Mouse (Mus musculus) kidney, adult 9 months (tissue): ENCODE measurements around the gene Ncr1.
"Not testable (repeated sequence)": the region's sequence is repeated elsewhere in the genome, so short reads cannot be mapped to it uniquely, and the experiment has no call there.

Experiments
- DNase-seq: peaks from one replicate; pipeline ENCODE4 v3.0.0; 2022

Gene Ncr1

GRCm38 (mm10) chr7:4337509-4337908, at the start of gene Ncr1:
TSS of gene Ncr1 (plus strand) at chr7:4337724.
- no peak for DNase-seq

- no peak for DNase-seq
Measured at GRCm38 (mm10) chr7:4292638-4293037, 44.9 kb upstream of the Ncr1 start.

DNA sequence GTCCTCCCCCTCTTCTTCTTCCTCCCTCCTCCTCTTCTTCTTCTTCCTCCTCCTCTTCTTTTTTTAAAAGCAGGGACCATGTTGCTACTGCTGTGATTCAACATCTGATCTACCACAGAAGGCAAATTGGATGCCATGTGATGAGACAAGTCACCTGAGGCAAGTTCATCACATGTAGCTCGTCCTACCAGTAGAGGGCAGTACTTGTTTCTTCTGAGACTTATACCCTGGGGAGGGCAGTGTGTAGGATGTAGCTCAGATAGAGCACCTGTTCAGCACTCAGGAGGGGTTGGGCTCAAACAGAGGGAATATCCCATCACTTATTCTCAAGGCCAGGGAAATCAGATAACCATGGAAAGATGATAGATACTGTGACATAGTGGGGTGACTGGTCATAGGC, 40.3 kb upstream of the Ncr1 start:
- peak; percentile 35 for DNase-seq

DNA sequence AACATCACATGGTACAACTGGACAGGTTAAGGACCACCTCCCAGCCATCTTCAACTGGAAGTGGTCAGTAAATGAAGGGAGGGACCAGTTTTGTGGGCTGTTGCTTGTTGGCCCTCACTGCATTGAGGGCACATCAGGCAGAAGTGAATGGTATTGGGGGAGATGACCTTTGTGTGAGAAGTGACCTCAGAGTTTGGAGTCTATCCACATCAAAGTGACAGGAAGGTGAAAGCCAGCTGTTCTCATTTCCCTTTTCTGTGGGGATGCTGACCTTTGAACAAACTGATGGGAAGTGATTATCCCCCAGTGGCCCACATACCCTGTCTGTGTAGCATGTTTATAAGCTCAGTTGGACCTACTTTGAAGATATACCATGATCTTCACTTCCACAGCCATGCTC, 37.4 kb upstream of the Ncr1 start:
- no peak for DNase-seq

DNA sequence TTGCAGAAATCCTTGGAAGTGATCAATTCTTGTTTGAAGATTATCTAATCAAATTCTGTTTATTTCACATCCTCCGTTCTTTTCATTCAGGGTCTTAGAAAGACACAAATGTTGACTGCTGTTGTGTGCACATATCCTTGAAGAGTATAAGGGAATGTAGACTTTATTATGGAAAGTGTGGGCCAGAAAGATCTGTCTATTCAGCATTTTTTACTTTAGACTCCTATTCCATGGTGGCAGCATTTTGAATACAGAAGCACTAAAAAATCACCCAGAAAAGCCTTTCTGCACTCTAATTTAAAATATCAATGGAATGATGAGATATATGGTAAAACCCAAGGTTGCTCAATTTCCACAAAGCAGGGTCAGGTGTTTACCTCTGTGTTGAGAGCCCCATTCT, 34.1 kb upstream of the Ncr1 start:
- no peak for DNase-seq

DNA sequence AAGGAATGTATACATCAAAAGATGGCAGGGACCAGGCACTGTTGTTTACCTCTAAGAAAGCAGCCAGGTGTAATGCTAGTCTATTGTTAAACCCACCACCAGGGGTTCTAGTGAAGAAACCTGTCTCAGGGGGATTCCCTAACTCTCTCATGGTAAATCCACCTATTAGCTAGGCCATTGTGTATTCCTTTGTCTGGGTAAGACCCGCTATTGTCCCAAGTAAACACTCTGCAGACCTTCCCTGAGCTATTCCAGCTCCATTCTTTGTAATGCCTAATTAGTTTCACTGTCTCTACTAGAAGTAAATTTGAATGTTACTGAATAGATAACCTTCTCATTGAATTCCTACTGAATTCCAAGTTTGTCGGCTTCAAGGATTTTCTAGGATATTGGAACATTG, 24.4 kb upstream of the Ncr1 start:
- DNase-seq: not testable (repeated sequence)

GRCm38 (mm10) chr7:4313531-4313930, 24.0 kb upstream of the Ncr1 start:
- not testable (repeated sequence) for DNase-seq

GRCm38 (mm10) chr7:4323301-4323700, 14.2 kb upstream of the Ncr1 start:
- no peak for DNase-seq

DNA sequence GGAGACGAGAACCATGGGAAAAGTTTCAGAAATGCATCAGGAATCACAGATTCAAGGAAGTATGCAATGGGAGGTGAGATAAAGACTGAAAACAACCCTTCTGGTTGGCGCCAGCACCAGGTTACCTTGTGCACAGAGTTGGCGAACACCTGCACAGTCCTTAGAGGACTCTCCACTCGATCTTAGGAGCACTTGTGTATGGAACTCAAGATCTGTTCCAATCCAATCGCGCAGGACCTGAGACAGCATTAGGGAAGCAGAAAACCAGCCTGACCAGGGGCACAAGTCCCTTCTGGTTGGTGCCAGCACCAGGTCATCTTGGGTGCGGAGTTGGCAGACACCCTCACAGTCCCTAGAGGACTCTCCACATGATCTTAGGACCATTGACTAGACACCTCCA, 36.0 kb downstream of the Ncr1 start:
- no peak for DNase-seq
